Mouse (Mus musculus): ENCODE measurements around the gene Pts. TPM values are rescaled to one million over a fixed set of nuclear protein-coding genes. Genes with fewer than 3 reads are reported as not detected.

Pts gene
- polyA plus RNA-seq, 1 experiment from 2014 or later, result 124 TPM

- no peaks in the 10 kb centered on the region for H3K36me3 ChIP-seq (ENCODE audit: control insufficient read depth, insufficient read depth, low read length)
These were observed 8.1 kb upstream of the Pts start for GRCm38 (mm10) chr9:50536603-50537135.

GRCm38 (mm10) chr9:50535930-50536329 lies 7.4 kb upstream of the Pts start:
- Histone ChIP-seq H3K27me3 (ENCODE audit: control insufficient read depth, insufficient read depth, low read depth, low read length) (no peaks in the 10 kb centered on the region), H3K9ac (ENCODE audit: low read depth, low read length) (no peak overlapping the region), H3K9me3 (replicated peaks; ENCODE audit: control insufficient read depth, low read length, poor library complexity, severe bottlenecking) (no peaks in the 10 kb centered on the region), H3K36me3 (ENCODE audit: control insufficient read depth, insufficient read depth, low read length) (no peaks in the 10 kb centered on the region), H3K27ac (ENCODE audit: low read length) (no peak overlapping the region), H3K4me2 (ENCODE audit: low read length) (no peak overlapping the region), H3K4me1 (ENCODE audit: control insufficient read depth, insufficient read depth, low read length) (no peaks in the 10 kb centered on the region), H3K4me3 (ENCODE audit: low read depth, low read length) (no peak overlapping the region)
- no peak for ATAC-seq
- 86% methylated on average over 5 of the region's 5 CpGs for WGBS

More at GRCm38 (mm10) chr9:50536603-50537135, 8.1 kb upstream of the Pts start:
- H3K9ac ChIP-seq (ENCODE audit: low read depth, low read length), result no peak overlapping the region
- no peaks in the 10 kb centered on the region for H3K4me1 ChIP-seq (ENCODE audit: control insufficient read depth, insufficient read depth, low read length)
- H3K4me2 ChIP-seq (ENCODE audit: low read length), result no peak overlapping the region
- no peak overlapping the region for H3K4me3 ChIP-seq (ENCODE audit: low read depth, low read length)
- 86% methylated on average over 7 of the region's 7 CpGs for WGBS
- H3K27me3 ChIP-seq (ENCODE audit: control insufficient read depth, insufficient read depth, low read depth, low read length), result no peaks in the 10 kb centered on the region
- no peaks in the 10 kb centered on the region for H3K9me3 ChIP-seq (replicated peaks; ENCODE audit: control insufficient read depth, low read length, poor library complexity, severe bottlenecking)
- ATAC-seq, result no peak
- no peak overlapping the region for H3K27ac ChIP-seq (ENCODE audit: low read length)

GRCm38 (mm10) chr9:50533791-50534190 lies 5.3 kb upstream of the Pts start:
- H3K9me3 ChIP-seq (replicated peaks; ENCODE audit: control insufficient read depth, low read length, poor library complexity, severe bottlenecking), result no peaks in the 10 kb centered on the region
- H3K4me1 ChIP-seq (ENCODE audit: control insufficient read depth, insufficient read depth, low read length), result no peaks in the 10 kb centered on the region
- no peak overlapping the region for H3K9ac ChIP-seq (ENCODE audit: low read depth, low read length)
- WGBS, result 76% methylated on average over 3 of the region's 3 CpGs
- no peaks in the 10 kb centered on the region for H3K27me3 ChIP-seq (ENCODE audit: control insufficient read depth, insufficient read depth, low read depth, low read length)
- H3K4me2 ChIP-seq (ENCODE audit: low read length), result no peak overlapping the region
- ATAC-seq, result no peak
- no peaks in the 10 kb centered on the region for H3K36me3 ChIP-seq (ENCODE audit: control insufficient read depth, insufficient read depth, low read length)
- no peak overlapping the region for H3K27ac ChIP-seq (ENCODE audit: low read length)
- H3K4me3 ChIP-seq (ENCODE audit: low read depth, low read length), result no peak overlapping the region

- Histone ChIP-seq H3K4me3 (ENCODE audit: low read depth, low read length) (no peak overlapping the region), H3K9me3 (replicated peaks; ENCODE audit: control insufficient read depth, low read length, poor library complexity, severe bottlenecking) (no peaks in the 10 kb centered on the region), H3K27ac (ENCODE audit: low read length) (no peak overlapping the region), H3K4me2 (ENCODE audit: low read length) (no peak overlapping the region), H3K36me3 (ENCODE audit: control insufficient read depth, insufficient read depth, low read length) (no peaks in the 10 kb centered on the region), H3K4me1 (ENCODE audit: control insufficient read depth, insufficient read depth, low read length) (no peaks in the 10 kb centered on the region), H3K9ac (ENCODE audit: low read depth, low read length) (no peak overlapping the region), H3K27me3 (ENCODE audit: control insufficient read depth, insufficient read depth, low read depth, low read length) (no peaks in the 10 kb centered on the region)
- ATAC-seq, result no peak
- WGBS, result 85% methylated on average over 11 of the region's 11 CpGs
These were observed 4.8 kb upstream of the Pts start for GRCm38 (mm10) chr9:50533328-50533727.

GRCm38 (mm10) chr9:50530890-50531289 lies 2.4 kb upstream of the Pts start:
- no peak overlapping the region for H3K4me2 ChIP-seq (ENCODE audit: low read length)
- no peaks in the 10 kb centered on the region for H3K36me3 ChIP-seq (ENCODE audit: control insufficient read depth, insufficient read depth, low read length)
- no peak overlapping the region for H3K9ac ChIP-seq (ENCODE audit: low read depth, low read length)
- no peak overlapping the region for H3K4me3 ChIP-seq (ENCODE audit: low read depth, low read length)
- no peaks in the 10 kb centered on the region for H3K9me3 ChIP-seq (replicated peaks; ENCODE audit: control insufficient read depth, low read length, poor library complexity, severe bottlenecking)
- H3K27me3 ChIP-seq (ENCODE audit: control insufficient read depth, insufficient read depth, low read depth, low read length), result no peaks in the 10 kb centered on the region
- H3K27ac ChIP-seq (ENCODE audit: low read length), result no peak overlapping the region
- no peak for ATAC-seq
- WGBS, result 20% methylated on average over 2 of the region's 2 CpGs
- peaks cover 13% of the 10 kb centered on the region for H3K4me1 ChIP-seq (ENCODE audit: control insufficient read depth, insufficient read depth, low read length)

GRCm38 (mm10) chr9:50527860-50528259 lies 664 bp downstream of the Pts start:
- Histone ChIP-seq H3K27ac (ENCODE audit: low read length) (peak overlapping the region; percentile 84; the same call in 1 of the 2 replicates), H3K9me3 (replicated peaks; ENCODE audit: control insufficient read depth, low read length, poor library complexity, severe bottlenecking) (no peaks in the 10 kb centered on the region), H3K4me2 (ENCODE audit: low read length) (peak overlapping the region; percentile 60), H3K27me3 (ENCODE audit: control insufficient read depth, insufficient read depth, low read depth, low read length) (no peaks in the 10 kb centered on the region), H3K36me3 (ENCODE audit: control insufficient read depth, insufficient read depth, low read length) (no peaks in the 10 kb centered on the region), H3K9ac (ENCODE audit: low read depth, low read length) (peak overlapping the region; percentile 77), H3K4me3 (ENCODE audit: low read depth, low read length) (peak overlapping the region; percentile 69), H3K4me1 (ENCODE audit: control insufficient read depth, insufficient read depth, low read length) (peaks cover 13% of the 10 kb centered on the region)
- WGBS, result 47% methylated on average over 7 of the region's 7 CpGs
- peak; percentile 13; the same call in 1 of the 2 replicates for ATAC-seq

GRCm38 (mm10) chr9:50525585-50525984 lies 2.9 kb downstream of the Pts start:
- H3K27ac ChIP-seq (ENCODE audit: low read length), result no peak overlapping the region
- WGBS, result 92% methylated on average over 5 of the region's 5 CpGs
- H3K4me3 ChIP-seq (ENCODE audit: low read depth, low read length), result no peak overlapping the region

GRCm38 (mm10) chr9:50524936-50525335 lies 3.6 kb downstream of the Pts start:
- Histone ChIP-seq H3K27ac (ENCODE audit: low read length) (no peak overlapping the region), H3K36me3 (ENCODE audit: control insufficient read depth, insufficient read depth, low read length) (no peaks in the 10 kb centered on the region), H3K4me3 (ENCODE audit: low read depth, low read length) (no peak overlapping the region), H3K9ac (ENCODE audit: low read depth, low read length) (no peak overlapping the region), H3K4me2 (ENCODE audit: low read length) (no peak overlapping the region), H3K27me3 (ENCODE audit: control insufficient read depth, insufficient read depth, low read depth, low read length) (no peaks in the 10 kb centered on the region), H3K9me3 (replicated peaks; ENCODE audit: control insufficient read depth, low read length, poor library complexity, severe bottlenecking) (no peaks in the 10 kb centered on the region), H3K4me1 (ENCODE audit: control insufficient read depth, insufficient read depth, low read length) (peaks cover 13% of the 10 kb centered on the region)
- no peak for ATAC-seq
- 96% methylated on average over 5 of the region's 5 CpGs for WGBS

More at GRCm38 (mm10) chr9:50525585-50525984, 2.9 kb downstream of the Pts start:
- H3K9me3 ChIP-seq (replicated peaks; ENCODE audit: control insufficient read depth, low read length, poor library complexity, severe bottlenecking), result no peaks in the 10 kb centered on the region
- no peak overlapping the region for H3K4me2 ChIP-seq (ENCODE audit: low read length)
- H3K27me3 ChIP-seq (ENCODE audit: control insufficient read depth, insufficient read depth, low read depth, low read length), result no peaks in the 10 kb centered on the region
- H3K9ac ChIP-seq (ENCODE audit: low read depth, low read length), result no peak overlapping the region
- ATAC-seq, result no peak
- peaks cover 13% of the 10 kb centered on the region for H3K4me1 ChIP-seq (ENCODE audit: control insufficient read depth, insufficient read depth, low read length)
- H3K36me3 ChIP-seq (ENCODE audit: control insufficient read depth, insufficient read depth, low read length), result no peaks in the 10 kb centered on the region

GRCm38 (mm10) chr9:50522574-50522973 lies 6.0 kb downstream of the Pts start:
- H3K9me3 ChIP-seq (replicated peaks; ENCODE audit: control insufficient read depth, low read length, poor library complexity, severe bottlenecking), result no peaks in the 10 kb centered on the region
- H3K36me3 ChIP-seq (ENCODE audit: control insufficient read depth, insufficient read depth, low read length), result no peaks in the 10 kb centered on the region
- WGBS, result 86% methylated on average over 5 of the region's 5 CpGs
- no peak overlapping the region for H3K4me3 ChIP-seq (ENCODE audit: low read depth, low read length)
- peaks cover 9% of the 10 kb centered on the region for H3K4me1 ChIP-seq (ENCODE audit: control insufficient read depth, insufficient read depth, low read length)
- no peaks in the 10 kb centered on the region for H3K27me3 ChIP-seq (ENCODE audit: control insufficient read depth, insufficient read depth, low read depth, low read length)
- no peak overlapping the region for H3K4me2 ChIP-seq (ENCODE audit: low read length)
- H3K27ac ChIP-seq (ENCODE audit: low read length), result no peak overlapping the region
- 0 out of 2 replicates have a peak overlapping the region, but pooled peaks have one; percentile 27 for H3K9ac ChIP-seq (ENCODE audit: low read depth, low read length)
- ATAC-seq, result no peak
